Mouse (Mus musculus): Measurements from ENCODE around the gene Inpp4b. TPM values are rescaled to one million over a fixed set of nuclear protein-coding genes. Genes with fewer than 3 reads are reported as not detected.

The Inpp4b gene
- total RNA-seq, 2 experiments from 2014 or later = 10.8 to 19.7 TPM

- intact Hi-C loops (cut with DNase I) = no loop called here
- no peak for DNase-seq
These were observed 230.2 kb downstream of the Inpp4b start for GRCm38 (mm10) chr8:81572319-81573104.

GRCm38 (mm10) chr8:81575268-81575917, 233.0 kb downstream of the Inpp4b start:
- intact Hi-C loops (cut with DNase I) = no loop called here
- no peak for DNase-seq

DNA sequence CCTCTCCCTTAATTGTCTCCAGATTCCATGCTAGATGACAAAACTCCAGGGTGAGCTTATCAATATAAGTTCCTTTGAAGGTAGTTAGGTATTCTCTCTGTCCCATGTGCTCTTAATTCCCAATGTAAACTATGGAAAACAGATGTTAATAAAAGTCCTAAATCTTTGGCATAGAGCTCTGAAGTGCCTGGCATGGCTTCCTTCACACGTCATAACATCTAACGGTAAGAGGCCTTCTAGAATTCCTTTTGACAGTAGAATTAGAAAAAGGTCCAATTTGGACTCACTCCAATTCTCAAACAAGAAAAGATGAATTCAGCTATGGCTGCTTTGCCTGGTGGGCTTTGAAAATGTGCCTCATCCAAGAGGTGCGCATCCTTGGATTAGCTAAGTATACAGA, 236.6 kb downstream of the Inpp4b start:
- intact Hi-C loops (cut with DNase I) = no loop called here
- no peak for DNase-seq

- DNase-seq = no peak
These were observed 239.6 kb downstream of the Inpp4b start for GRCm38 (mm10) chr8:81581817-81582437.

GRCm38 (mm10) chr8:81582906-81583305, 240.6 kb downstream of the Inpp4b start:
- intact Hi-C loops (cut with DNase I) = no loop called here

More at GRCm38 (mm10) chr8:81581817-81582437, 239.6 kb downstream of the Inpp4b start:
- intact Hi-C loops (cut with DNase I) = no loop called here

GRCm38 (mm10) chr8:81586783-81587182, 244.4 kb downstream of the Inpp4b start:
- no peak for DNase-seq
- intact Hi-C loops (cut with DNase I) = no loop called here

More at GRCm38 (mm10) chr8:81582906-81583305, 240.6 kb downstream of the Inpp4b start:
- DNase-seq = no peak

DNA sequence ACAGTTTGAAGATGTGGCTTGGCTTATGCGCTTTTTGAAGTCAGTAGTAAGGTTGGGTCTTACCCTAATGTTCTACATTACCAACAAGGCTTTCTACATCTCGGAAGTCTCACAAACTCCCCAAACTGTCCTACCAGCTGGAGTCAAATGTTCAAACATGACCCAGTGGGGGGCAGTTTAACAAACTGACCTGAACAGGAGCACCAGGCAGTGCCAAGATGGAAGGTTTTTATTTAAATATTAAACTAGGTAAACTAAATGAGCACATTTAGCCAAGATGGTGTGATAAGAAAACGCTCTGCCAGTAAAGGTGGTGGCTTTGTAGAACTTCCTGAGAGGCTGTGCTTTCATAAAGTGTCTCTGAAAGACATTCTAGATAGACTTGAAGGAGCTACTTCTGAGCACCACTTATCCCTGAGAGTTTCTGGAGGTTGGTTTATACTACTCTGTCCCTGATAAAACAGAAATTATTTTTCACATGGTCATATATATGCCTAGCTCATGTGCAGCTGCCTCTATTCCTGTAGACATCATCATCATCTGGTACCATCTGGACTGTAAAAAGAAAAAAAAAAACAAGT, 251.9 kb downstream of the Inpp4b start:
- intact Hi-C loops (cut with DNase I) = no loop called here
- no peak for DNase-seq

DNA sequence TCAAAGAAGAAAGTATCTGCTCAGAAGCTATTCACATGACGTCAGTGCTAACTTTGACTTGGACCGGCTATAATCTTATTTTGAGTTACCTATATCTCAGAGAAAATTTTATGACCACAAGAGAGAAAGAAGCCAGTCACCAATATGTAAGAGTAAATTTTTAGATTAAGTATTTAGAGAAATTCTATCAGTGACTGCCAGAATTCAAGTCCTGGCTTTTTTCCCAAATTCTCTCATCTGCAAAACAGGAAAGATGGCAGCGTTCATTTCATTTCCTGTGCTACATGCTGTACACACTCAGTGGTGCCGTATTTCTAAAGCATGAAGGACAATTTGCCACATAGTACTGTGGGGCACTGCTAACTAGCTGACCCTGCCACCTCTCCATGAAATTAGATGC, 256.9 kb downstream of the Inpp4b start:
- no peak for DNase-seq
- intact Hi-C loops (cut with DNase I) = no loop called here

- DNase-seq = no peak
- intact Hi-C loops (cut with DNase I) = no loop called here
These were observed 258.8 kb downstream of the Inpp4b start for GRCm38 (mm10) chr8:81601136-81601535.

DNA sequence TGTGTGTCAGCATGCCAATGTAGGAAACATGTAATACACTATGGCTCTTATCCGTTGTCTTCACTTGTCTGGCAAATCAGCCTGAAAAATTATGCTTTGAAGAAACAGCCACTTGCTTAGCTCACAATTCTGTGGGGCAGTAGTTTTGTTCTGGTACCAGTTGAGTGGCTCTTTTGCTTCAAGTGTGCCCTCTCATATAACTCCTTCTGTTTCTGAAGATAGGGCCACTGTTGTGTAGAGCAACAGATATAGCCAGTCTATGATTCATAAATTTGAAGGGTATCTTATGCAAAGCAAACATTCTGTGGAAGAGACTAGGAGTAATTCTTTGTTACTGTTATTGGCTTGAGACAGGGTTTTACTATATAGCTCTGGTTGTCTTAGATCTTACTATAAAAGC, 265.7 kb downstream of the Inpp4b start:
- intact Hi-C loops (cut with DNase I) = no loop called here
- DNase-seq = no peak

GRCm38 (mm10) chr8:81609064-81609463, 266.7 kb downstream of the Inpp4b start:
- no peak for DNase-seq
- intact Hi-C loops (cut with DNase I) = no loop called here

- intact Hi-C loops (cut with DNase I) = no loop called here
These were observed 270.3 kb downstream of the Inpp4b start for GRCm38 (mm10) chr8:81612611-81613010.

DNA sequence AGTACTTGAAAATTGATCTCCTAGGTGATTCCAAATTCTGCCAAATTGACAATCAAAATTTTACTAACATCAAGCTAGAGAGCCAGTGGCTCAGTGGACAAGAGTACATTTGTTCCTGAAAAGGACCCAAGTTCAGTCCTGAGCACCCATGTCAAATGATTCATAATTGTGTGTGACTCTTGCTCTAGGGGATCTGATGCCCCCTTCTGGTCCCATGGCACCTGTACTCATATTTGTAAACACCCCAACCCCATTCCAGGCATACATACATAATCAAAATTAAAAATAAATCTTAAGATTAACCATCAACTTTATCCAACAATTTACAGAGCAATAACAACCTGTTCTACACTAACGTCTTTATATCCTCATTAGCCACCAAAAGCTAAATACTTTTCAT, 271.8 kb downstream of the Inpp4b start:
- intact Hi-C loops (cut with DNase I) = no loop called here

More at GRCm38 (mm10) chr8:81612611-81613010, 270.3 kb downstream of the Inpp4b start:
- no peak for DNase-seq

GRCm38 (mm10) chr8:81614605-81615004, 272.2 kb downstream of the Inpp4b start:
- no peak for DNase-seq
- intact Hi-C loops (cut with DNase I) = no loop called here

More for the DNA sequence above, 271.8 kb downstream of the Inpp4b start:
- no peak for DNase-seq

- no peak for DNase-seq
- intact Hi-C loops (cut with DNase I) = no loop called here
These were observed 273.2 kb downstream of the Inpp4b start for GRCm38 (mm10) chr8:81615552-81615951.

GRCm38 (mm10) chr8:81618918-81619317, 276.6 kb downstream of the Inpp4b start:
- DNase-seq = no peak
- intact Hi-C loops (cut with DNase I) = no loop called here

DNA sequence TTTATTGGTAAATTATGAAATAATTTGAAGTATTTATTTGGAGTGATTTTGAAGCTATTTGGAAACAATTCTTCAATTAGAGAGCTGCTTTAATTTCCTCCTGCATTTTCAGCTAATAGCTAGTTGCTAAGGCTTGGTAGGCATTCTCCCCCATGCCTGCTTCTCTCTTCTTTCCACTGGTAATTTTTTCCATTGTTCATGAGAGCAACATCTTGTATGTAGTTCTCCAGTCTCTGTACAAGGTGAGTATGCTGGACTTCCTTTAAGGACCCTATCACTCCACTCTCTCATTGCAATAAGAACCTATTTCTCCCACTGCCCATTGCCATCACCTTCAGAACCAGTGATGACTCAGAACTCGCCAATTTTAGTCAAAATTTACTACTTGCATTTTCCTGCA, 292.7 kb downstream of the Inpp4b start:
- DNase-seq = no peak
- intact Hi-C loops (cut with DNase I) = no loop called here

- intact Hi-C loops (cut with DNase I) = no loop called here
- DNase-seq = no peak
These were observed 293.7 kb downstream of the Inpp4b start for GRCm38 (mm10) chr8:81635912-81636583.

GRCm38 (mm10) chr8:81638478-81638877, 296.1 kb downstream of the Inpp4b start:
- intact Hi-C loops (cut with DNase I) = no loop called here
- DNase-seq = no peak

DNA sequence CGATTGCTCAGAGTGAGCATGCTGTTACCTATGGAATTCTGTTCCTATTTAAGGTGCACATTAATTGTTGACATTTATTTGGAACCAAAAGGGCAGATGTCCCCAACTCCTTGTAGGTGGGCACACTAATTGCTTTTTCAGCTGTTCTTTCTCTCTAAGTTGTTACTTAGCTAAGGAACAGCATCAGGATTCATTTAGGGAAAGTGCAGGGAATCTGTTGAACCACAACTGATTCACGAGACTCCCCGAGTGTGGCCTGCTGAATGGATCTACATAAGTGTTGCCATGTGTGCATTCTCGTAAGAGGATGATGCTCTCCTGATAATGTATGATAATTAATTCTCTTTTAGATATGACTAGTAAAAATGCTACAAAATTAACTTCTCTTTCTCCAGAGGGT, 297.5 kb downstream of the Inpp4b start:
- no peak for DNase-seq
- intact Hi-C loops (cut with DNase I) = no loop called here

- intact Hi-C loops (cut with DNase I) = no loop called here
- DNase-seq = no peak
These were observed 300.7 kb downstream of the Inpp4b start for GRCm38 (mm10) chr8:81643030-81643429.

All from gastrocnemius, postnatal 36 days (tissue).